Mouse (Mus musculus) heart, embryonic 11.5 days (tissue): ENCODE results near the gene 4933402D24Rik. TPM values are rescaled to one million over a fixed set of nuclear protein-coding genes. Genes with fewer than 3 reads are reported as not detected.

Experiments
- ATAC-seq: fragments of 200-750 bp; cut with Nextera tagmentation; replicated peaks from 2 replicates; pipeline ENCODE4 v1.8.0; 2017; ENCODE audit warnings: moderate library complexity; ENCODE audit not compliant: insufficient number of reproducible peaks, low FRiP score, low TSS enrichment
- H3K27ac ChIP-seq: fragments of 300-500 bp; sonication (generic); 2 replicates; pipeline ENCODE4 v1.5.1; 2014; ENCODE audit warnings: mild to moderate bottlenecking, low read depth, low read length
- H3K27me3 ChIP-seq: fragments of 300-500 bp; sonication (generic); 2 replicates; pipeline ENCODE4 v1.6.1; 2014; ENCODE audit warnings: mild to moderate bottlenecking, low read length, mixed read lengths; ENCODE audit not compliant: control insufficient read depth, insufficient read depth
- H3K36me3 ChIP-seq: fragments of 300-500 bp; sonication (generic); 2 replicates; pipeline ENCODE4 v1.6.1; 2014; ENCODE audit warnings: mild to moderate bottlenecking, low read length, moderate library complexity, mixed read lengths; ENCODE audit not compliant: control insufficient read depth, insufficient read depth
- H3K4me1 ChIP-seq: fragments of 300-500 bp; sonication (generic); 2 replicates; pipeline ENCODE4 v1.6.1; 2014; ENCODE audit warnings: low read length; ENCODE audit not compliant: control insufficient read depth, insufficient read depth
- H3K4me2 ChIP-seq: fragments of 300-500 bp; sonication (generic); 2 replicates; pipeline ENCODE4 v1.6.1; 2014; ENCODE audit warnings: mild to moderate bottlenecking, moderate library complexity
- H3K4me3 ChIP-seq: fragments of 300-500 bp; sonication (generic); 2 replicates; pipeline ENCODE4 v1.5.1; 2014; ENCODE audit warnings: low read depth, low read length
- H3K9ac ChIP-seq: fragments of 300-500 bp; sonication (generic); 2 replicates; pipeline ENCODE4 v1.6.1; 2014; ENCODE audit warnings: mild to moderate bottlenecking, low read depth, low read length, moderate library complexity
- H3K9me3 ChIP-seq: fragments of 300-500 bp; sonication (generic); replicated peaks from 2 replicates; pipeline ENCODE4 v1.6.1; 2016; ENCODE audit warnings: low read length; ENCODE audit not compliant: control insufficient read depth
- WGBS: fragments of 180-500 bp; shearing (Covaris S2); extraction: QIAGEN DNeasy Blood & Tissue Kit; methylation state at CpG from one replicate; pipeline ENCODE4 v1.1.7; 2014; ENCODE audit not compliant: insufficient replicate concordance; 5-methylcytosine and 5-hydroxymethylcytosine counted together
- polyA plus RNA-seq: library from polyadenylated mRNA; unstranded; fragments of >200 nt; fragmentation: Nextera tagmentation; extraction: Ambion mirVana; gene quantifications from 2 replicates; pipeline ENCODE4 v1.2.1, GENCODE M21; 2014

Gene 4933402D24Rik
- 0.37 TPM in 1 of 2 replicates, not detected in the other for polyA plus RNA-seq

- no peak within 1 kb of the TSS for H3K9ac ChIP-seq
- no peak within 1 kb of the TSS for H3K4me2 ChIP-seq
- no peaks in the 10 kb centered on the region for H3K9me3 ChIP-seq
- H3K4me3 ChIP-seq: no peak within 1 kb of the TSS
- 81% methylated on average over 5 of the region's 5 CpGs for WGBS
- no peak within 1 kb of the TSS for H3K27ac ChIP-seq
- H3K4me1 ChIP-seq: no peaks in the 10 kb centered on the region; the same call in 1 of the 2 replicates
- no peak for ATAC-seq
- no peaks in the 10 kb centered on the region for H3K27me3 ChIP-seq
- H3K36me3 ChIP-seq: no peaks in the 10 kb centered on the region
These were observed at the start of gene 4933402D24Rik for GRCm38 (mm10) chr1:63769167-63769566. Gene 4933402D24Rik, minus strand, starts transcription at chr1:63769267.

GRCm38 (mm10) chr1:63808584-63808983, 39.5 kb upstream of the 4933402D24Rik start:
- ATAC-seq: no peak

GRCm38 (mm10) chr1:63805095-63805494, 36.0 kb upstream of the 4933402D24Rik start:
- no peaks in the 10 kb centered on the region for H3K9me3 ChIP-seq
- H3K4me1 ChIP-seq: no peaks in the 10 kb centered on the region
- no peak overlapping the region for H3K4me2 ChIP-seq
- H3K9ac ChIP-seq: no peak overlapping the region
- H3K36me3 ChIP-seq: no peaks in the 10 kb centered on the region
- ATAC-seq: no peak
- no peak overlapping the region for H3K27ac ChIP-seq
- H3K4me3 ChIP-seq: no peak overlapping the region
- H3K27me3 ChIP-seq: no peaks in the 10 kb centered on the region

More at GRCm38 (mm10) chr1:63808584-63808983, 39.5 kb upstream of the 4933402D24Rik start:
- no peak overlapping the region for H3K4me2 ChIP-seq
- H3K4me3 ChIP-seq: no peak overlapping the region
- H3K4me1 ChIP-seq: no peaks in the 10 kb centered on the region
- 72% methylated on average over 3 of the region's 3 CpGs for WGBS
- H3K27me3 ChIP-seq: no peaks in the 10 kb centered on the region
- H3K9ac ChIP-seq: no peak overlapping the region
- no peaks in the 10 kb centered on the region for H3K9me3 ChIP-seq
- H3K27ac ChIP-seq: no peak overlapping the region
- no peaks in the 10 kb centered on the region for H3K36me3 ChIP-seq

GRCm38 (mm10) chr1:63794326-63794725, 25.3 kb upstream of the 4933402D24Rik start:
- Histone ChIP-seq H3K4me1 (no peaks in the 10 kb centered on the region), H3K27ac (no peak overlapping the region), H3K4me3 (no peak overlapping the region), H3K36me3 (no peaks in the 10 kb centered on the region), H3K4me2 (no peak overlapping the region), H3K9me3 (no peaks in the 10 kb centered on the region), H3K9ac (no peak overlapping the region), H3K27me3 (no peaks in the 10 kb centered on the region)
- ATAC-seq: no peak

GRCm38 (mm10) chr1:63776902-63777630, 8.0 kb upstream of the 4933402D24Rik start:
- Histone ChIP-seq H3K4me3 (no peak overlapping the region), H3K36me3 (no peaks in the 10 kb centered on the region), H3K27me3 (no peaks in the 10 kb centered on the region), H3K9me3 (no peaks in the 10 kb centered on the region), H3K9ac (no peak overlapping the region), H3K27ac (no peak overlapping the region), H3K4me1 (no peaks in the 10 kb centered on the region), H3K4me2 (no peak overlapping the region)
- ATAC-seq: no peak
- 46% methylated on average over 4 of the region's 4 CpGs for WGBS

- H3K9me3 ChIP-seq: no peaks in the 10 kb centered on the region
- 48% methylated on average over 1 of the region's 1 CpGs for WGBS
- no peaks in the 10 kb centered on the region for H3K36me3 ChIP-seq
- no peak overlapping the region for H3K4me2 ChIP-seq
- ATAC-seq: no peak
- no peaks in the 10 kb centered on the region for H3K27me3 ChIP-seq
- H3K27ac ChIP-seq: no peak overlapping the region
- H3K4me1 ChIP-seq: no peaks in the 10 kb centered on the region
- H3K4me3 ChIP-seq: no peak overlapping the region
- H3K9ac ChIP-seq: no peak overlapping the region
These were observed 7.3 kb upstream of the 4933402D24Rik start for GRCm38 (mm10) chr1:63776396-63776795.

- H3K27ac ChIP-seq: no peak overlapping the region
- no peaks in the 10 kb centered on the region; the same call in 1 of the 2 replicates for H3K4me1 ChIP-seq
- no peaks in the 10 kb centered on the region for H3K9me3 ChIP-seq
- H3K4me2 ChIP-seq: no peak overlapping the region
- H3K27me3 ChIP-seq: no peaks in the 10 kb centered on the region
- WGBS: 88% methylated on average over 7 of the region's 7 CpGs
- H3K9ac ChIP-seq: no peak overlapping the region
- no peak overlapping the region for H3K4me3 ChIP-seq
- no peaks in the 10 kb centered on the region for H3K36me3 ChIP-seq
- ATAC-seq: no peak
These were observed 1.2 kb upstream of the 4933402D24Rik start for GRCm38 (mm10) chr1:63770309-63770708.

- ATAC-seq: no peak
- H3K9me3 ChIP-seq: no peaks in the 10 kb centered on the region
- H3K27ac ChIP-seq: no peak overlapping the region
These were observed 955 bp downstream of the 4933402D24Rik start for GRCm38 (mm10) chr1:63768112-63768511.

GRCm38 (mm10) chr1:63764395-63764794, 4.7 kb downstream of the 4933402D24Rik start:
- 80% methylated on average over 7 of the region's 7 CpGs for WGBS
- Histone ChIP-seq H3K27ac (no peak overlapping the region), H3K36me3 (no peaks in the 10 kb centered on the region), H3K9me3 (no peaks in the 10 kb centered on the region), H3K27me3 (no peaks in the 10 kb centered on the region), H3K4me3 (no peak overlapping the region), H3K4me2 (no peak overlapping the region), H3K4me1 (no peaks in the 10 kb centered on the region; the same call in 1 of the 2 replicates), H3K9ac (no peak overlapping the region)
- ATAC-seq: no peak

More at GRCm38 (mm10) chr1:63768112-63768511, 955 bp downstream of the 4933402D24Rik start:
- Histone ChIP-seq H3K27me3 (no peaks in the 10 kb centered on the region), H3K4me3 (no peak overlapping the region), H3K9ac (no peak overlapping the region), H3K36me3 (no peaks in the 10 kb centered on the region), H3K4me1 (no peaks in the 10 kb centered on the region; the same call in 1 of the 2 replicates), H3K4me2 (no peak overlapping the region)
- 63% methylated on average over 8 of the region's 8 CpGs for WGBS
